Mouse (Mus musculus) neural tube, embryonic 15.5 days (tissue): ENCODE results near the gene 2310033P09Rik. TPM values are rescaled to one million over a fixed set of nuclear protein-coding genes. Genes with fewer than 3 reads are reported as not detected.

Experiments
- ATAC-seq: fragments of 200-750 bp; cut with Nextera tagmentation; 2 replicates; pipeline ENCODE4 v1.8.0; 2017; ENCODE audit warnings: mild to moderate bottlenecking, moderate TSS enrichment, moderate library complexity; ENCODE audit not compliant: low FRiP score
- H3K27ac ChIP-seq: fragments of 300-500 bp; sonication (generic); replicated peaks from 2 replicates; pipeline ENCODE4 v1.5.1; 2015; ENCODE audit warnings: mild to moderate bottlenecking, inconsistent platforms
- H3K27me3 ChIP-seq: fragments of 300-500 bp; sonication (generic); replicated peaks from 2 replicates; pipeline ENCODE4 v1.6.1; 2015; ENCODE audit warnings: inconsistent platforms
- H3K36me3 ChIP-seq: fragments of 300-500 bp; sonication (generic); 2 replicates; pipeline ENCODE4 v1.6.1; 2015; ENCODE audit warnings: inconsistent platforms
- H3K4me1 ChIP-seq: fragments of 300-500 bp; sonication (generic); 2 replicates; pipeline ENCODE4 v1.6.1; 2015; ENCODE audit warnings: inconsistent platforms
- H3K4me2 ChIP-seq: fragments of 300-500 bp; sonication (generic); 2 replicates; pipeline ENCODE4 v1.6.1; 2015; ENCODE audit warnings: inconsistent platforms, mild to moderate bottlenecking, moderate library complexity
- H3K4me3 ChIP-seq: fragments of 300-500 bp; sonication (generic); replicated peaks from 2 replicates; pipeline ENCODE4 v1.5.1; 2015; ENCODE audit warnings: mild to moderate bottlenecking, inconsistent platforms
- H3K9ac ChIP-seq: fragments of 300-500 bp; sonication (generic); replicated peaks from 2 replicates; pipeline ENCODE4 v1.6.1; 2015; ENCODE audit warnings: mild to moderate bottlenecking, inconsistent platforms
- H3K9me3 ChIP-seq: fragments of 300-500 bp; sonication (generic); replicated peaks from 2 replicates; pipeline ENCODE4 v1.6.1; 2016; ENCODE audit warnings: inconsistent platforms
- WGBS: fragments of 180-500 bp; shearing (Covaris S2); methylation state at CpG from one replicate; pipeline ENCODE4 v1.1.7; 2015; ENCODE audit warnings: mixed read lengths; 5-methylcytosine and 5-hydroxymethylcytosine counted together
- polyA plus RNA-seq: library from polyadenylated mRNA; unstranded; fragments of >200 nt; fragmentation: Nextera tagmentation; extraction: Ambion mirVana; gene quantifications from 2 replicates; pipeline ENCODE4 v1.2.1, GENCODE M21; 2015

The 2310033P09Rik gene
- polyA plus RNA-seq, 1 experiment from 2014 or later, result 27.3 TPM

- Histone ChIP-seq H3K4me3 (no peak overlapping the region), H3K9me3 (no peaks in the 10 kb centered on the region), H3K4me2 (no peak overlapping the region), H3K36me3 (no peaks in the 10 kb centered on the region), H3K27me3 (no peaks in the 10 kb centered on the region), H3K27ac (no peak overlapping the region), H3K9ac (no peak overlapping the region), H3K4me1 (peaks cover 63% of the 10 kb centered on the region)
- WGBS, result 92% methylated on average over 4 of the region's 4 CpGs
- no peak for ATAC-seq
Observed at GRCm38 (mm10) chr11:59222306-59222705, 14.2 kb downstream of the 2310033P09Rik start.

DNA sequence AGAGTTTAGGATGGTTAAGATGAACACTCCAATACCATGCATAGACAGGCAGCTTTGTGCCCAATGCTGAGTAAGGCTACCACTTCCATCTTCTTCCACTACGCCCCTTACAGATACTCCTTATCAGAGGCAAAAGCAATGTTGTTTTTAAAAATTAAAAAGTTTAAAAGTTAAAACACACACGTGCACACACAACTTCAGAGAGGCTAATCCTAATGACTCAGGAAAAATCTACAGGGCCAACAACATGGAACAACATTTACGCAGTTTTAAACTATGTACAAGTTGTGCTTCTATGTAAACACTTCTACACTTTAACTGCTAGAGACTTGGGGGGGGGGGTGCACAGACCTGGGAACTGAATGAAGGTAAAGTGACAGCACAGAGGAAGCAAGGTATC, 15.9 kb downstream of the 2310033P09Rik start:
- H3K27ac ChIP-seq, result no peak overlapping the region
- 97% methylated on average over 3 of the region's 3 CpGs for WGBS

GRCm38 (mm10) chr11:59224470-59224869, 16.3 kb downstream of the 2310033P09Rik start:
- Histone ChIP-seq H3K27ac (no peak overlapping the region), H3K4me1 (peaks cover 66% of the 10 kb centered on the region), H3K9me3 (no peaks in the 10 kb centered on the region), H3K4me2 (no peak overlapping the region), H3K27me3 (no peaks in the 10 kb centered on the region), H3K36me3 (no peaks in the 10 kb centered on the region), H3K4me3 (no peak overlapping the region), H3K9ac (no peak overlapping the region)
- WGBS, result 78% methylated on average over 2 of the region's 2 CpGs
- no peak for ATAC-seq

More for the DNA sequence above, 15.9 kb downstream of the 2310033P09Rik start:
- Histone ChIP-seq H3K9ac (no peak overlapping the region), H3K27me3 (no peaks in the 10 kb centered on the region), H3K4me3 (no peak overlapping the region), H3K36me3 (no peaks in the 10 kb centered on the region), H3K4me1 (peaks cover 66% of the 10 kb centered on the region), H3K9me3 (no peaks in the 10 kb centered on the region), H3K4me2 (no peak overlapping the region)
- no peak for ATAC-seq

- H3K27me3 ChIP-seq, result no peaks in the 10 kb centered on the region
Observed at GRCm38 (mm10) chr11:59225167-59225566, 17.0 kb downstream of the 2310033P09Rik start.

GRCm38 (mm10) chr11:59226251-59226650, 18.1 kb downstream of the 2310033P09Rik start:
- 65% methylated on average over 3 of the region's 3 CpGs for WGBS
- Histone ChIP-seq H3K9me3 (no peaks in the 10 kb centered on the region), H3K27me3 (no peaks in the 10 kb centered on the region), H3K27ac (no peak overlapping the region), H3K4me3 (peak overlapping the region; percentile 83), H3K9ac (peak overlapping the region; percentile 98), H3K4me2 (peak overlapping the region; percentile 89), H3K36me3 (no peaks in the 10 kb centered on the region), H3K4me1 (peaks cover 64% of the 10 kb centered on the region)
- ATAC-seq, result no peak

More at GRCm38 (mm10) chr11:59225167-59225566, 17.0 kb downstream of the 2310033P09Rik start:
- Histone ChIP-seq H3K4me1 (peaks cover 66% of the 10 kb centered on the region), H3K9me3 (no peaks in the 10 kb centered on the region), H3K9ac (no peak overlapping the region), H3K4me2 (peak overlapping the region; percentile 89), H3K36me3 (no peaks in the 10 kb centered on the region), H3K4me3 (0 out of 2 replicates have a peak overlapping the region, but pooled peaks have one; percentile 3), H3K27ac (no peak overlapping the region)
- WGBS, result 78% methylated on average over 2 of the region's 2 CpGs
- no peak for ATAC-seq

- Histone ChIP-seq H3K4me3 (peak overlapping the region; percentile 83), H3K4me1 (peaks cover 60% of the 10 kb centered on the region), H3K9me3 (no peaks in the 10 kb centered on the region), H3K27me3 (no peaks in the 10 kb centered on the region), H3K9ac (peak overlapping the region; percentile 98), H3K27ac (peak overlapping the region; percentile 94), H3K36me3 (no peaks in the 10 kb centered on the region), H3K4me2 (peak overlapping the region; percentile 89)
- WGBS, result 6% methylated on average over 21 of the region's 21 CpGs
- ATAC-seq, result no peak
Observed at GRCm38 (mm10) chr11:59226787-59227603, 18.9 kb downstream of the 2310033P09Rik start.

GRCm38 (mm10) chr11:59227604-59228121, 19.5 kb downstream of the 2310033P09Rik start:
- Histone ChIP-seq H3K9me3 (no peaks in the 10 kb centered on the region), H3K4me3 (peak overlapping the region; percentile 83), H3K27ac (peak overlapping the region; percentile 94), H3K27me3 (no peaks in the 10 kb centered on the region), H3K4me1 (peaks cover 55% of the 10 kb centered on the region), H3K9ac (peak overlapping the region; percentile 98), H3K36me3 (no peaks in the 10 kb centered on the region), H3K4me2 (peak overlapping the region; percentile 89)
- WGBS, result under 1% methylated on average over 49 of the region's 51 CpGs
- peak; percentile 82 for ATAC-seq

DNA sequence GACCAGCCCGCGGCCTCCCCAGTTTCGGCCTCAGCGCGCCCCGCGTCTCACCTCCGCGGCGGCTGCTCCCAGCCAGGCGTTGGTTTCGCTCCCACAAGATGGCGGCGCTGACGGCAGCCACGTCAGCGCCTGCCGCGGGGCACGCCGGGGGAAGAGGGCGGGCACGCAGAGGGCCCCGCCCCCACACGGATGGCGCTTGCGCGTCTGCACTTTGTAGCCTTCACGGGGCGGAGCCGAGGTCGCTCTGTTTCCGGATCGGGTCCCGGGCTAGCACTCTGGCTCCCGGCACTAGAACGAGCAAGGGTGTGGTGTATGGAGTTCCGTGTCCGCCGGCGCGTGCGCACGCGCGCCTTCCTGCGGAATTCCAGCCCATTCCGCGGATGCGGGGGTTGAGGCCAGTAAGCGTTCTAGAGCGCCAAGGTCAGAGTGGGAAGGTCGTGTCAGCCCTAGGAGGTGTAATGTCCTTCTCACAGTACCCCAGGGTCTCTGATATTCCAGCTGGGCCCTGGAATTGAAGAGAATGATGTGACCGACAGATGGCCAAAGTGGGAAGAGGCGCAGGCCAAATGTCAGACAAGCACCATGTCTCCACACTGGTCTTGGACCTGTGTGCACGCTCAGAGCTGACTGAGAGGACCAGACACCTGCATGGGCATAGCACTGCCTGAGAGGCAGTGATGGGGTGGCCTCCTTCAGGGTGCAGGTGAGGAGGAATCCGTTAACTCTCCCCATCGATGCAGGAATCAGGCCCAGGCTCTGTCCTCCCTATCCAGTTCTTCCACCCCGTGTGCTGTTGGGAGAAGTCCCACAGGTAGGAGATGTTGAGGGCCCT, 20.2 kb downstream of the 2310033P09Rik start, which contains the start of gene Arf1:
Gene Arf1, minus strand, starts transcription at position 149 of the 832 bp plus-strand sequence.
- Histone ChIP-seq H3K9me3 (no peaks in the 10 kb centered on the region), H3K27me3 (no peaks in the 10 kb centered on the region), H3K4me2 (peak within 1 kb of the TSS; percentile 89), H3K9ac (peak within 1 kb of the TSS; percentile 98), H3K4me1 (peaks cover 49% of the 10 kb centered on the region), H3K36me3 (no peaks in the 10 kb centered on the region), H3K27ac (peak within 1 kb of the TSS; percentile 94), H3K4me3 (peak within 1 kb of the TSS; percentile 83)
- WGBS, result 5% methylated on average over 51 of the region's 59 CpGs
- peak; percentile 95 for ATAC-seq

GRCm38 (mm10) chr11:59230144-59230760, 22.1 kb downstream of the 2310033P09Rik start:
- 12% methylated on average over 7 of the region's 7 CpGs for WGBS
- Histone ChIP-seq H3K4me3 (no peak overlapping the region), H3K9ac (no peak overlapping the region), H3K4me1 (peaks cover 31% of the 10 kb centered on the region), H3K36me3 (no peaks in the 10 kb centered on the region), H3K27ac (no peak overlapping the region), H3K9me3 (no peaks in the 10 kb centered on the region), H3K27me3 (no peaks in the 10 kb centered on the region), H3K4me2 (no peak overlapping the region; the same call in 1 of the 2 replicates)
- no peak for ATAC-seq

DNA sequence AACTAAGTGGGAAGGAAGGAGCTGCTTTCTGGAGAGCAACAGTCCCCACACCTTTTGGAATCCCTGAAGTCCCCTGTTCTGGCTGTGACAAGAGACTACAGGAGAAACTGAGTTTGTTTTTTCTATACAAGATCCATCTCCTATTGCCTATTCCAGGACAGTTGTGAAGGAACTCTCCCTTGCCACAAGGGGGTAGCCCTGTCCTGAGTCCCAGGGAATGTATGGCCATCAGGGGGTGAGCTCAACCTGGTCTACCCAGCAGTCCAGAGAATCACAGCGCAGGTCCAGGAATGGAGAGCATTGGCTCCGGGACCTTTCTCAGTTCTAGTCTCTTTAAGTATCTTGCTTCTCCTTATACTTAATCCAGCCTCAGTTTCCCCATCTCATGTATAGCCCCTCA, 24.7 kb downstream of the 2310033P09Rik start:
- H3K4me1 ChIP-seq, result peaks cover 17% of the 10 kb centered on the region
- no peak overlapping the region for H3K27ac ChIP-seq
- no peak overlapping the region for H3K4me3 ChIP-seq
- ATAC-seq, result no peak
- no peak overlapping the region for H3K4me2 ChIP-seq
- H3K27me3 ChIP-seq, result no peaks in the 10 kb centered on the region
- no peak overlapping the region for H3K9ac ChIP-seq
- 70% methylated on average over 2 of the region's 2 CpGs for WGBS
- no peaks in the 10 kb centered on the region for H3K36me3 ChIP-seq
- H3K9me3 ChIP-seq, result no peaks in the 10 kb centered on the region
